8 mouse cellular contexts compared by ENCODE assay signal in the genomic region with DNA sequence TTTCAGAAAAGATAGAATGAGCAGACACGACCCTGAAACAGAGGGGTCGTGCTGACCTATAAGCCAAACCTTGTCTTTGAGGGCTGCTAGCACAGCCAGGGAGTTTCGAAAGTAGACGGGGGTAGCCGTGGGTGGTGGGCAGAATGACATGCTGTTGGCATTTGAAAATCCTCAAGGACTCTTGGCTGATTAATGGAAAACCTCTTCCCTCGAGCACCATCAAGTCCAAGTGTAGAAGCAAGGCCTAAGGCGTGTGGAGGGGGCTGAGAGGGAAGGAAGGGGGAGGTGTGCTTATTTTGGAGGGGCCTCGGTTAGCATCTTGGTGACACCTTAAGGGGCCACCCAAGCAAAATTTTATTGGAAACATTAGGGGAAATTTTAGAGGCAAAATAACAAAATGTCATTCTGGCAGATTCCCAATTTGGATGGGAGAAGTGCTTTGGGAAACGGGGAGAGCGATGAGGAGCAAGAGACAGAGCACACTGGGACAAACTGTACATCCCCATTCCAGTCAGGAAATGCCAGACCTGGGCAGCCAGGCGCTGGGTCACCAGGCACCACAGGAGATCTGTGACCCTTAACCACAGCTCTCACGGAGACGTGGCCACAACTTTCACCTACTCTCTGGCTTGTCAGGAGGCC.
DNase-seq lines count a peak whose midpoint lies in the region; ATAC-seq and TF ChIP-seq lines count a peak whose summit lies in the region.

No protein-coding gene starts in this region.

- intact Hi-C loops in heart, postnatal 10 days (cut with DNase I): no loop called here

- H3K4me1 ChIP-seq in heart, embryonic 13.5 days: peaks cover 63% of the 10 kb centered on the region
- peaks cover 35% of the 10 kb centered on the region for H3K4me1 ChIP-seq in lung, embryonic 14.5 days (ENCODE audit: insufficient read depth)
- peaks cover 2% of the 10 kb centered on the region for H3K4me1 ChIP-seq in small intestine, adult 2 months (ENCODE audit: control insufficient read depth, insufficient read depth, insufficient read length, low read length)

- H3K4me2 ChIP-seq in heart, embryonic 13.5 days: no peak overlapping the region
- no peak overlapping the region for H3K4me2 ChIP-seq in lung, embryonic 14.5 days

- peak; percentile 50 to 82 for DNase-seq in adrenal gland, adult (ENCODE audit: inconsistent age in 2 of 2, low spot score in 1 of 2)
- DNase-seq in adrenal gland, adult 8-10 months: no peak
- DNase-seq in heart, postnatal 10 days: no peak
- DNase-seq in lung, embryonic 14.5 days: peak; percentile 69
- no peak for DNase-seq in lung, postnatal 25 days (ENCODE audit: low spot score)
- DNase-seq in urinary bladder, postnatal 25 days (ENCODE audit: low spot score): no peak

- H3K36me3 ChIP-seq in heart, embryonic 13.5 days: peaks cover 39% of the 10 kb centered on the region
- peaks cover 24% of the 10 kb centered on the region for H3K36me3 ChIP-seq in lung, embryonic 14.5 days (ENCODE audit: insufficient read depth)
- H3K36me3 ChIP-seq in small intestine, adult 2 months (ENCODE audit: control insufficient read depth, insufficient read depth, low read length): peaks cover 3% of the 10 kb centered on the region; the same call in 1 of the 2 replicates

- H3K9me3 ChIP-seq in heart, embryonic 13.5 days: no peaks in the 10 kb centered on the region
- no peaks in the 10 kb centered on the region for H3K9me3 ChIP-seq in lung, embryonic 14.5 days (ENCODE audit: low read depth, low read length)

- 0 out of 2 replicates have a peak overlapping the region, but pooled peaks have one; percentile 39 for H3K27ac ChIP-seq in heart, embryonic 13.5 days (replicated peaks)
- 0 out of 2 replicates have a peak overlapping the region, but pooled peaks have one; percentile 42 for H3K27ac ChIP-seq in lung, embryonic 14.5 days (ENCODE audit: low read depth)
- peak overlapping the region; percentile 14 for H3K27ac ChIP-seq in small intestine, adult 2 months (ENCODE audit: insufficient read depth, low read depth, low read length)

- H3K4me3 ChIP-seq in heart, embryonic 13.5 days: no peak overlapping the region
- H3K4me3 ChIP-seq in lung, embryonic 14.5 days (ENCODE audit: low read depth, low read length): no peak overlapping the region
- H3K4me3 ChIP-seq in small intestine, adult 2 months (ENCODE audit: low read depth, low read length): no peak overlapping the region

- ATAC-seq in heart, embryonic 13.5 days (ENCODE audit: extremely low read depth, insufficient number of reproducible peaks, low FRiP score, low TSS enrichment): no peak
- ATAC-seq in lung, embryonic 14.5 days (ENCODE audit: insufficient read depth): no peak

- TF ChIP-seq CTCF in lung, embryonic 14.5 days (IDR thresholded peaks at IDR 0.05; ENCODE audit: low read depth): no peak
- no peak for TF ChIP-seq CTCF in small intestine, adult 2 months (IDR thresholded peaks at IDR 0.05; ENCODE audit: extremely low read depth, insufficient read length, insufficient replicate concordance, low read depth, low read length)

- no peak for TF ChIP-seq POLR2A in small intestine, adult 2 months (IDR thresholded peaks at IDR 0.05; ENCODE audit: low read depth, low read length)

- no peaks in the 10 kb centered on the region for H3K27me3 ChIP-seq in heart, embryonic 13.5 days (replicated peaks)
- H3K27me3 ChIP-seq in lung, embryonic 14.5 days (ENCODE audit: insufficient read depth, low read length): no peaks in the 10 kb centered on the region
- no peaks in the 10 kb centered on the region for H3K27me3 ChIP-seq in small intestine, adult 2 months (ENCODE audit: control insufficient read depth, insufficient read depth, low read length)

- 59% methylated on average over 13 of the region's 13 CpGs for WGBS in heart, embryonic 13.5 days
- WGBS in lung, embryonic 14.5 days: 28% methylated on average over 13 of the region's 13 CpGs
- WGBS in small intestine, adult 2 months: 75% methylated on average over 13 of the region's 13 CpGs

- H3K9ac ChIP-seq in heart, embryonic 13.5 days: no peak overlapping the region
- H3K9ac ChIP-seq in lung, embryonic 14.5 days: 0 out of 2 replicates have a peak overlapping the region, but pooled peaks have one; percentile 6

Comparison
In these comparisons a context has a peak if more than half of its experiments do, and no peak if none do; other contexts are left out.
1. DNase-seq: peak in adrenal gland, adult (2 of 2) and lung, embryonic 14.5 days (single experiment); none in adrenal gland, adult 8-10 months (single experiment), heart, postnatal 10 days (0 of 2), lung, postnatal 25 days (single experiment) and urinary bladder, postnatal 25 days (single experiment).
2. Peak in every context shown above with its lines, with median percentiles within 50 percentile points of each other: H3K27ac ChIP-seq.